Mouse (Mus musculus) liver, adult 10 weeks (tissue): ENCODE data around the gene AC170998.1. TPM values are rescaled to one million over a fixed set of nuclear protein-coding genes. Genes with fewer than 3 reads are reported as not detected.

ENCODE experiments used
- polyA plus RNA-seq: library from polyadenylated mRNA; stranded (reverse); fragments of 350-450 nt; fragmentation: Illumina TruSeq; extraction: RNeasy Lipid Tissue Mini Kit (QIAGEN cat#74804); gene quantifications from one replicate; pipeline ENCODE4 v1.2.3, GENCODE M21; 2014; ENCODE audit warnings: low read depth, low replicate concordance

The AC170998.1 gene
- not detected for polyA plus RNA-seq

GRCm38 (mm10) chr17:28725783-28726182 is at the start of gene AC170998.1:
Gene AC170998.1 (plus strand): TSS chr17:28726083.

GRCm38 (mm10) chr17:28689586-28690283 is 36.1 kb upstream of the AC170998.1 start, which contains the start of gene Slc26a8:
Gene Slc26a8 (minus strand): TSS chr17:28690233.

DNA sequence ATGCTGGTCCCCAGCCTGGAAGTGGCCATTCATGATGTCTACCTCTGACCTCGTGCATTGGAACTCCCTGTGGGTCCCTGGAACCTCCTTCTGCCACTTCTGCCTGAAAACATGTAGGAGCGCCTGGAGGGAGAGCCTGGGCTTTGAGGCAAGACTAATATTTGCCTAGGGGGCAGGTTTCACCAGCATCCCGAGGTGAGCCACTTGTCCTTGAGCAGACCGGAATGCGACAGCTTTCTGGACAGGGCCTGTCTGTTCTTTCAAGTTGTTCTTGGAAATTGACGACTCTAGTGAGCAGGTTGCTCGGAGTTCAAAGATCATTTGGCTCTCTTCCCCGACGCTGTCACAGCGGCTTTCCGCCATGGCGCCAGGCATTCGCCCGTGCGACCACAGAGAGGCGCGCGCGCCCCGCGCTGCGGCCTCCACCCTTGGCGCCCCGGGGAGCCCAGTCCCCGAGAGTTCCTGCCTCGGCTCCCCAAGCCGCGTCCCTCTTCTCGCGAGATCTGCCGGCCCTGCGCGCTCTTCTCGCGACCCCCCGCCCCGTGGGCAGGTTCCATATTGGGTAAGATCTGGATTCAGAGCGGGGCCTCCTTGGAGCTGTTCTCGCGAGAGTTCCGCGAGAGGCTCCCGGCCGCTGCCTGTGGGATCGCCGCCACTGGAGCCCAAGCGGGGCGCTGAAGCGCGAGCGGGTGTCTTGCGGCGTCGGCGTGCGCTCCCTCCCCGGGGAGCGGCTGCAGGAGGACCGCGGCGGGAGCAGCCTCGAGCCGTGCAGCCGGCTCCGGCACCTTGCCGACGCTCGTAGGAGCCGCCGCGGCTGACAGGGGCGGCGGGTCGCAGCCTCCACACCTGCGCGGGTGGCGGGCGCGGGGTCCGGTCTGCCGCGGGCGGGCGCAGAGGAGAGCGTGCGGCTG is 34.9 kb upstream of the AC170998.1 start, which contains the start of gene Mapk14:
Mapk14 (plus strand) TSS at position 554 of the 911 bp plus-strand sequence.

GRCm38 (mm10) chr17:28769121-28769874 is 43.4 kb downstream of the AC170998.1 start, which contains the start of gene Mapk13:
Gene Mapk13 (plus strand): TSS chr17:28769297.

Other genes starting within 250 kb of the AC170998.1 start
- gene Fkbp5, start 208.6 kb upstream of the AC170998.1 start, polyA plus RNA-seq: 14.0 TPM
- not detected for gene Armc12, start 195.3 kb upstream of the AC170998.1 start, polyA plus RNA-seq
- not detected for gene Clpsl2, start 176.7 kb upstream of the AC170998.1 start, polyA plus RNA-seq
- gene Clps, start 165.3 kb upstream of the AC170998.1 start, polyA plus RNA-seq: not detected
- not detected for gene Lhfpl5, start 150.4 kb upstream of the AC170998.1 start, polyA plus RNA-seq
- gene Srpk1, start 103.4 kb upstream of the AC170998.1 start, polyA plus RNA-seq: 28.0 TPM
- gene Slc26a8, start 35.9 kb upstream of the AC170998.1 start, polyA plus RNA-seq: not detected
- 44.8 TPM for gene Mapk14, start 34.8 kb upstream of the AC170998.1 start, polyA plus RNA-seq
- not detected for gene Mapk13, start 43.2 kb downstream of the AC170998.1 start, polyA plus RNA-seq
- 11.5 TPM for gene Brpf3, start 75.0 kb downstream of the AC170998.1 start, polyA plus RNA-seq
- not detected for gene Pnpla1, start 132.3 kb downstream of the AC170998.1 start, polyA plus RNA-seq
- not detected for gene 4930539E08Rik, start 189.2 kb downstream of the AC170998.1 start, polyA plus RNA-seq
- gene Pxt1, start 217.8 kb downstream of the AC170998.1 start, polyA plus RNA-seq: not detected
- gene Kctd20, start 225.9 kb downstream of the AC170998.1 start, polyA plus RNA-seq: 23.5 TPM